Mouse (Mus musculus) kidney, postnatal 4 days (tissue): ENCODE results near the gene Atf6b.
A peak's percentile ranks its signal among the peaks of the same experiment; 100 is the strongest.

Source experiments
- DNase-seq, 2 experiments: peaks; one replicate each; pipeline ENCODE4 v3.0.0; 2021; ENCODE audit warnings: mixed read lengths in 2 of 2

The Atf6b gene

GRCm38 (mm10) chr17:34627093-34627942 lies 19.6 kb upstream of the Atf6b start:
- peak; percentile 93 to 96 for DNase-seq

GRCm38 (mm10) chr17:34627943-34628643 lies 18.9 kb upstream of the Atf6b start, which contains the start of gene Ppt2:
TSS of gene Ppt2 (minus strand) at chr17:34628510.
- peak; percentile 65 to 77 for DNase-seq

- DNase-seq: peak in 1 of 2 experiments; percentile 30
Observed at GRCm38 (mm10) chr17:34628644-34628967, 18.3 kb upstream of the Atf6b start.

GRCm38 (mm10) chr17:34629221-34629751 lies 17.7 kb upstream of the Atf6b start, which contains the start of gene Prrt1:
TSS of gene Prrt1 (plus strand) at chr17:34629533.
- DNase-seq: no peak

GRCm38 (mm10) chr17:34629796-34630603 lies 16.9 kb upstream of the Atf6b start:
- no peak for DNase-seq

GRCm38 (mm10) chr17:34630761-34631301 lies 16.1 kb upstream of the Atf6b start:
- peak in 1 of 2 experiments; percentile 31 for DNase-seq

- DNase-seq: peak in 1 of 2 experiments; percentile 26
Observed at GRCm38 (mm10) chr17:34631647-34632046, 15.3 kb upstream of the Atf6b start.

- DNase-seq: peak; percentile 85 to 89
Observed at GRCm38 (mm10) chr17:34632261-34632691, 14.7 kb upstream of the Atf6b start.

GRCm38 (mm10) chr17:34635671-34636070 lies 11.3 kb upstream of the Atf6b start:
- no peak for DNase-seq

- DNase-seq: no peak
Observed at GRCm38 (mm10) chr17:34637459-34637858, 9.5 kb upstream of the Atf6b start.

- DNase-seq: no peak
Observed at GRCm38 (mm10) chr17:34639461-34640255, 7.3 kb upstream of the Atf6b start.

- peak; percentile 55 to 71 for DNase-seq
Observed at GRCm38 (mm10) chr17:34640778-34641601, 6.0 kb upstream of the Atf6b start.

- DNase-seq: no peak
Observed at GRCm38 (mm10) chr17:34641945-34642344, 5.0 kb upstream of the Atf6b start.

- DNase-seq: no peak
Observed at GRCm38 (mm10) chr17:34643379-34643778, 3.6 kb upstream of the Atf6b start.

GRCm38 (mm10) chr17:34643944-34644343 lies 3.0 kb upstream of the Atf6b start:
- no peak for DNase-seq

GRCm38 (mm10) chr17:34644608-34645007 lies 2.3 kb upstream of the Atf6b start, which contains the start of gene Fkbpl:
TSS of gene Fkbpl (plus strand) at chr17:34644764.
- peak; percentile 96 to 97 for DNase-seq

GRCm38 (mm10) chr17:34645256-34645829 lies 1.6 kb upstream of the Atf6b start:
- DNase-seq: no peak

GRCm38 (mm10) chr17:34645831-34646511 lies 975 bp upstream of the Atf6b start:
- DNase-seq: no peak

GRCm38 (mm10) chr17:34648141-34648890 lies 1.4 kb downstream of the Atf6b start:
- no peak for DNase-seq
